Mouse (Mus musculus): ENCODE data around the gene Cfap100. TPM values are rescaled to one million over a fixed set of nuclear protein-coding genes. Genes with fewer than 3 reads are reported as not detected.

Gene Cfap100
- total and polyA plus RNA-seq, 3 experiments, result 0.10 TPM; not detected in 2

- no peaks in the 10 kb centered on the region for H3K4me1 ChIP-seq (ENCODE audit: control insufficient read depth in 1 of 2, insufficient read depth in 2 of 2)
- no peaks in the 10 kb centered on the region for H3K36me3 ChIP-seq (replicated peaks in 1 of 2; ENCODE audit: control insufficient read depth in 1 of 2, insufficient read depth in 1 of 2, low read length in 1 of 2)
- H3K4me2 ChIP-seq (ENCODE audit: insufficient read depth, low read depth, poor library complexity, severe bottlenecking), result no peak overlapping the region
- no peaks in the 10 kb centered on the region for H3K79me2 ChIP-seq (replicated peaks; ENCODE audit: control insufficient read depth, extremely low read depth, insufficient read depth, poor library complexity, severe bottlenecking)
- H3K9me3 ChIP-seq (replicated peaks; ENCODE audit: low read length), result no peaks in the 10 kb centered on the region
- no peak overlapping the region for H3K27ac ChIP-seq (ENCODE audit: insufficient read depth, low read depth)
- dilution Hi-C loops (cut with MboI; ENCODE audit: extremely low pct_ligation_motif_present, extremely low pct_unique_long_range_greater_than_20kb, low sequenced_read_pairs) (no loop called here), in situ Hi-C loops (cut with MboI; ENCODE audit: low pct_ligation_motif_present, low pct_unique_long_range_greater_than_20kb, low sequenced_read_pairs) (no loop called here)
- H3K27me3 ChIP-seq (replicated peaks), result peaks cover 92% of the 10 kb centered on the region
- DNase-seq (ENCODE audit: extremely low read depth), result no peak
- no peak overlapping the region for H3K9ac ChIP-seq (ENCODE audit: insufficient read depth, low read depth)
- H3K4me3 ChIP-seq (replicated peaks in 1 of 3; ENCODE audit: low read depth in 2 of 3, low read length in 2 of 3, poor library complexity in 1 of 3), result no peak overlapping the region
- TF ChIP-seq JUN (IDR thresholded peaks at IDR 0.05; ENCODE audit: insufficient read depth, low read depth, low read length) (no peak), MYC (IDR thresholded peaks at IDR 0.05; ENCODE audit: low read depth, low read length) (no peak), NRF1 (IDR thresholded peaks at IDR 0.05; ENCODE audit: low read depth, low read length) (no peak), JUND (conservative IDR thresholded peaks at IDR 0.05; ENCODE audit: low read depth, low read length) (no peak), CHD2 (IDR thresholded peaks at IDR 0.05; ENCODE audit: low read length) (no peak), ZC3H11A (IDR thresholded peaks at IDR 0.05; ENCODE audit: low read depth, low read length) (no peak), ZKSCAN1 (IDR thresholded peaks at IDR 0.05; ENCODE audit: borderline replicate concordance, low read depth, low read length) (no peak), GABPA (IDR thresholded peaks at IDR 0.05; ENCODE audit: insufficient replicate concordance, low read depth, low read length) (no peak)
Observed at GRCm38 (mm10) chr6:90451512-90451911, 22.9 kb upstream of the Cfap100 start.

GRCm38 (mm10) chr6:90450697-90451096 is 22.1 kb upstream of the Cfap100 start:
- H3K9me3 ChIP-seq (replicated peaks; ENCODE audit: low read length), result no peaks in the 10 kb centered on the region
- no peak for DNase-seq (ENCODE audit: extremely low read depth)
- no peaks in the 10 kb centered on the region for H3K4me1 ChIP-seq (ENCODE audit: control insufficient read depth in 1 of 2, insufficient read depth in 2 of 2)
- no peak for TF ChIP-seq USF1 (IDR thresholded peaks at IDR 0.05; ENCODE audit: low read depth, low read length)
- TF ChIP-seq ELF1 (IDR thresholded peaks at IDR 0.05; ENCODE audit: low read depth, low read length), result no peak
- TF ChIP-seq RCOR1 (conservative IDR thresholded peaks at IDR 0.05; ENCODE audit: low read depth, low read length), result no peak
- TF ChIP-seq ZC3H11A (IDR thresholded peaks at IDR 0.05; ENCODE audit: low read depth, low read length), result no peak
- TF ChIP-seq ZKSCAN1 (IDR thresholded peaks at IDR 0.05; ENCODE audit: borderline replicate concordance, low read depth, low read length), result no peak
- TF ChIP-seq E2F4 (IDR thresholded peaks at IDR 0.05; ENCODE audit: insufficient replicate concordance, low read depth, low read length), result no peak
- no peak for TF ChIP-seq TCF12 (IDR thresholded peaks at IDR 0.05; ENCODE audit: low read depth, low read length)
- no peak for TF ChIP-seq PAX5 (IDR thresholded peaks at IDR 0.05; ENCODE audit: low read length)
- TF ChIP-seq NRF1 (IDR thresholded peaks at IDR 0.05; ENCODE audit: low read depth, low read length), result no peak
- TF ChIP-seq SMC3 (IDR thresholded peaks at IDR 0.05; ENCODE audit: low read depth, low read length), result no peak
- TF ChIP-seq GABPA (IDR thresholded peaks at IDR 0.05; ENCODE audit: insufficient replicate concordance, low read depth, low read length), result no peak
- no peak for TF ChIP-seq MAZ (IDR thresholded peaks at IDR 0.05; ENCODE audit: low read depth, low read length)
- no peak for TF ChIP-seq EP300 (IDR thresholded peaks at IDR 0.05; ENCODE audit: low read length)
- no peak for TF ChIP-seq KAT2A (IDR thresholded peaks at IDR 0.05; ENCODE audit: insufficient replicate concordance, low read length)
- no peak for TF ChIP-seq ZNF384 (IDR thresholded peaks at IDR 0.05; ENCODE audit: low read depth, low read length)
- TF ChIP-seq CHD1 (IDR thresholded peaks at IDR 0.05; ENCODE audit: low read depth, low read length), result no peak
- H3K27ac ChIP-seq (ENCODE audit: insufficient read depth, low read depth), result no peak overlapping the region
- in situ Hi-C loops (cut with MboI; ENCODE audit: low pct_ligation_motif_present, low pct_unique_long_range_greater_than_20kb, low sequenced_read_pairs) (no loop called here), dilution Hi-C loops (cut with MboI; ENCODE audit: extremely low pct_ligation_motif_present, extremely low pct_unique_long_range_greater_than_20kb, low sequenced_read_pairs) (no loop called here)
- H3K9ac ChIP-seq (ENCODE audit: insufficient read depth, low read depth), result no peak overlapping the region
- no peaks in the 10 kb centered on the region for H3K79me2 ChIP-seq (replicated peaks; ENCODE audit: control insufficient read depth, extremely low read depth, insufficient read depth, poor library complexity, severe bottlenecking)
- no peak overlapping the region for H3K4me3 ChIP-seq (replicated peaks in 1 of 3; ENCODE audit: low read depth in 2 of 3, low read length in 2 of 3, poor library complexity in 1 of 3)
- peaks cover 86% of the 10 kb centered on the region for H3K27me3 ChIP-seq (replicated peaks)
- H3K4me2 ChIP-seq (ENCODE audit: insufficient read depth, low read depth, poor library complexity, severe bottlenecking), result no peak overlapping the region
- no peaks in the 10 kb centered on the region for H3K36me3 ChIP-seq (replicated peaks in 1 of 2; ENCODE audit: control insufficient read depth in 1 of 2, insufficient read depth in 1 of 2, low read length in 1 of 2)

Measured in CH12.LX (cell line).